Mouse (Mus musculus): ENCODE measurements around the gene Scyl1.

Scyl1 gene

GRCm38 (mm10) chr19:5742241-5742641 lies 29.0 kb downstream of the Scyl1 start:
- no peak for DNase-seq (ENCODE audit: low spot score)

GRCm38 (mm10) chr19:5741641-5742240 lies 29.5 kb downstream of the Scyl1 start:
- no peak for DNase-seq (ENCODE audit: low spot score)

- no peak for DNase-seq (ENCODE audit: low spot score)
Measured at GRCm38 (mm10) chr19:5740320-5741317, 30.6 kb downstream of the Scyl1 start, which contains the start of gene Ltbp3. Gene Ltbp3 (plus strand): TSS chr19:5740904.

GRCm38 (mm10) chr19:5739446-5739845 lies 31.8 kb downstream of the Scyl1 start:
- DNase-seq (ENCODE audit: low spot score): no peak

- no peak for DNase-seq (ENCODE audit: low spot score)
Measured at GRCm38 (mm10) chr19:5734325-5734724, 36.9 kb downstream of the Scyl1 start.

GRCm38 (mm10) chr19:5731264-5731978 lies 39.8 kb downstream of the Scyl1 start:
- DNase-seq (ENCODE audit: low spot score): peak; percentile 77

GRCm38 (mm10) chr19:5730314-5731186 lies 40.7 kb downstream of the Scyl1 start:
- DNase-seq (ENCODE audit: low spot score): no peak

- peak; percentile 61 for DNase-seq (ENCODE audit: low spot score)
Measured at GRCm38 (mm10) chr19:5729444-5729815, 41.8 kb downstream of the Scyl1 start, which contains the start of gene Fam89b. Gene Fam89b (minus strand): TSS chr19:5729653.

GRCm38 (mm10) chr19:5728631-5729443 lies 42.4 kb downstream of the Scyl1 start:
- DNase-seq (ENCODE audit: low spot score): no peak

- peak; percentile 67 for DNase-seq (ENCODE audit: low spot score)
Measured at GRCm38 (mm10) chr19:5727701-5728100, 43.5 kb downstream of the Scyl1 start.

- no peak for DNase-seq (ENCODE audit: low spot score)
Measured at GRCm38 (mm10) chr19:5726961-5727578, 44.1 kb downstream of the Scyl1 start.

GRCm38 (mm10) chr19:5725767-5726515 lies 45.3 kb downstream of the Scyl1 start, which contains the start of gene Ehbp1l1:
Gene Ehbp1l1 (minus strand): TSS chr19:5726317.
- no peak for DNase-seq (ENCODE audit: low spot score)

GRCm38 (mm10) chr19:5725029-5725707 lies 46.1 kb downstream of the Scyl1 start:
- DNase-seq (ENCODE audit: low spot score): no peak

GRCm38 (mm10) chr19:5724549-5724941 lies 46.7 kb downstream of the Scyl1 start:
- DNase-seq (ENCODE audit: low spot score): no peak

GRCm38 (mm10) chr19:5723934-5724548 lies 47.2 kb downstream of the Scyl1 start:
- no peak for DNase-seq (ENCODE audit: low spot score)

- DNase-seq (ENCODE audit: low spot score): no peak
Measured at GRCm38 (mm10) chr19:5722848-5723425, 48.3 kb downstream of the Scyl1 start.

GRCm38 (mm10) chr19:5721233-5721632 lies 50.0 kb downstream of the Scyl1 start:
- no peak for DNase-seq (ENCODE audit: low spot score)

GRCm38 (mm10) chr19:5716955-5717354 lies 54.3 kb downstream of the Scyl1 start:
- DNase-seq (ENCODE audit: low spot score): no peak

All from urinary bladder, postnatal 10 days (tissue).